17 mouse cellular contexts compared by ENCODE assay signal in genomic region chr5:115045146-115045677, GRCm38 (mm10). TPM values are rescaled to one million over a fixed set of nuclear protein-coding genes. Genes with fewer than 3 reads are reported as not detected.
"Had no signal": no experiment of that assay in that cellular context is flagged by ENCODE, and none has a peak within 500 bp of the region (broad histone marks: within the 10 kb centered on the region; RNA-seq: fewer than 3 reads in every experiment).

No protein-coding gene starts in this region.

- H3K4me3 ChIP-seq: layer of hippocampus, adult 2 months; limb, embryonic 10.5 days; liver, embryonic 13.5 days; lung, embryonic 15.5 days; midbrain, embryonic 10.5 days; myocyte; neural tube, embryonic 12.5 days; stomach, embryonic 15.5 days had no signal

- H3K9ac ChIP-seq: liver, embryonic 13.5 days; liver, postnatal 0 days; lung, embryonic 15.5 days; neural tube, embryonic 12.5 days; stomach, embryonic 15.5 days had no signal

- ATAC-seq: liver, postnatal 0 days had no signal

- H3K27ac ChIP-seq: layer of hippocampus, adult 2 months; limb, embryonic 10.5 days; liver, embryonic 13.5 days; lung, embryonic 15.5 days; midbrain, embryonic 10.5 days; neural tube, embryonic 12.5 days; stomach, embryonic 15.5 days had no signal

- H3K27me3 ChIP-seq: liver, embryonic 13.5 days; lung, embryonic 15.5 days; neural tube, embryonic 12.5 days; stomach, embryonic 15.5 days had no signal

- DNase-seq: kidney, adult 18-20 months; kidney, postnatal 10 days; kidney, postnatal 4 days; liver, embryonic 13.5 days; liver, postnatal 0 days; lung, postnatal 14 days; midbrain, embryonic 14.5 days; right cerebral cortex, postnatal 4 days; thymus, postnatal 36 days had no signal

- H3K4me1 ChIP-seq: limb, embryonic 10.5 days; midbrain, embryonic 10.5 days; neural tube, embryonic 12.5 days; stomach, embryonic 15.5 days had no signal

- H3K4me2 ChIP-seq: liver, embryonic 13.5 days; lung, embryonic 15.5 days; neural tube, embryonic 12.5 days; stomach, embryonic 15.5 days had no signal

- H3K9me3 ChIP-seq: limb, embryonic 10.5 days; liver, embryonic 13.5 days; lung, embryonic 15.5 days; midbrain, embryonic 10.5 days; neural tube, embryonic 12.5 days; stomach, embryonic 15.5 days had no signal

- H3K36me3 ChIP-seq: lung, embryonic 15.5 days; stomach, embryonic 15.5 days had no signal

RNA-seq across cellular contexts. Expression of gene Gm10401, which starts 52.9 kb away (rescaled TPM):
- polyA plus RNA-seq: spleen, adult 2 months had no signal
